Mouse (Mus musculus): ENCODE results near the gene Tet1. TPM values are rescaled to one million over a fixed set of nuclear protein-coding genes. Genes with fewer than 3 reads are reported as not detected.
A peak's percentile ranks its signal among the peaks of the same experiment; 100 is the strongest.
"Not testable (repeated sequence)": the region's sequence is repeated elsewhere in the genome, so short reads cannot be mapped to it uniquely, and the experiment has no call there.

Gene Tet1
- polyA plus RNA-seq (2015; fragmentation: Nextera tagmentation; extraction: Ambion mirVana), result 5.2 and 7.0 TPM in 2 replicates

GRCm38 (mm10) chr10:62908896-62909295, at the start of gene Tet1:
Gene Tet1, minus strand, starts transcription at chr10:62908996.
- not testable (repeated sequence) for H3K4me3 ChIP-seq (ENCODE audit: low read depth, low read length); DNase-seq (ENCODE audit: low spot score); H3K27ac ChIP-seq (ENCODE audit: low read length); H3K36me3 ChIP-seq (ENCODE audit: insufficient read depth, low read length); H3K9ac ChIP-seq (replicated peaks; ENCODE audit: low read depth); ATAC-seq; H3K9me3 ChIP-seq (ENCODE audit: low read length); H3K4me2 ChIP-seq (replicated peaks; ENCODE audit: low read depth, low read length); H3K27me3 ChIP-seq (replicated peaks; ENCODE audit: insufficient read depth, low read length); H3K4me1 ChIP-seq (ENCODE audit: insufficient read depth, low read depth, low read length)
- WGBS, result no CpG with 5 or more reads among the region's 1 CpGs

GRCm38 (mm10) chr10:62948551-62948950, 39.8 kb upstream of the Tet1 start:
- H3K4me1 ChIP-seq (ENCODE audit: insufficient read depth, low read depth, low read length), result no peaks in the 10 kb centered on the region
- TF ChIP-seq CTCF (IDR thresholded peaks at IDR 0.05) (no peak), EP300 (IDR thresholded peaks at IDR 0.05) (no peak)
- H3K36me3 ChIP-seq (ENCODE audit: insufficient read depth, low read length), result no peaks in the 10 kb centered on the region
- H3K4me3 ChIP-seq (ENCODE audit: low read depth, low read length), result no peak overlapping the region
- DNase-seq (ENCODE audit: low spot score), result peak; percentile 49
- no peak overlapping the region for H3K27ac ChIP-seq (ENCODE audit: low read length)
- no peaks in the 10 kb centered on the region for H3K27me3 ChIP-seq (replicated peaks; ENCODE audit: insufficient read depth, low read length)
- H3K9ac ChIP-seq (replicated peaks; ENCODE audit: low read depth), result no peak overlapping the region
- no peak overlapping the region for H3K4me2 ChIP-seq (replicated peaks; ENCODE audit: low read depth, low read length)
- 87% methylated on average over 7 of the region's 7 CpGs for WGBS
- no peaks in the 10 kb centered on the region for H3K9me3 ChIP-seq (ENCODE audit: low read length)
- ATAC-seq, result no peak; the same call in 1 of the 2 replicates

GRCm38 (mm10) chr10:62946738-62947471, 38.1 kb upstream of the Tet1 start, which contains the start of gene Dna2:
Gene Dna2, plus strand, starts transcription at chr10:62947026.
- peak; percentile 52 for TF ChIP-seq CTCF (IDR thresholded peaks at IDR 0.05)
- TF ChIP-seq EP300 (IDR thresholded peaks at IDR 0.05), result no peak
- peak within 1 kb of the TSS; percentile 87 for H3K4me2 ChIP-seq (replicated peaks; ENCODE audit: low read depth, low read length)
- H3K4me1 ChIP-seq (ENCODE audit: insufficient read depth, low read depth, low read length), result no peaks in the 10 kb centered on the region
- no peaks in the 10 kb centered on the region for H3K27me3 ChIP-seq (replicated peaks; ENCODE audit: insufficient read depth, low read length)
- H3K36me3 ChIP-seq (ENCODE audit: insufficient read depth, low read length), result peaks cover 4% of the 10 kb centered on the region; the same call in 1 of the 2 replicates
- under 1% methylated on average over 48 of the region's 68 CpGs for WGBS
- H3K27ac ChIP-seq (ENCODE audit: low read length), result peak within 1 kb of the TSS; percentile 57; the same call in 1 of the 2 replicates
- peak within 1 kb of the TSS; percentile 57 for H3K4me3 ChIP-seq (ENCODE audit: low read depth, low read length)
- H3K9me3 ChIP-seq (ENCODE audit: low read length), result no peaks in the 10 kb centered on the region
- peak within 1 kb of the TSS; percentile 46 for H3K9ac ChIP-seq (replicated peaks; ENCODE audit: low read depth)
- DNase-seq (ENCODE audit: low spot score) (peak; percentile 92), ATAC-seq (peak; percentile 94)

- TF ChIP-seq CTCF (IDR thresholded peaks at IDR 0.05) (no peak), EP300 (IDR thresholded peaks at IDR 0.05) (no peak)
- no peak overlapping the region for H3K4me3 ChIP-seq (ENCODE audit: low read depth, low read length)
- peaks cover 9% of the 10 kb centered on the region; the same call in 1 of the 2 replicates for H3K36me3 ChIP-seq (ENCODE audit: insufficient read depth, low read length)
- DNase-seq (ENCODE audit: low spot score) (no peak), ATAC-seq (no peak)
- no peaks in the 10 kb centered on the region for H3K4me1 ChIP-seq (ENCODE audit: insufficient read depth, low read depth, low read length)
- H3K9ac ChIP-seq (replicated peaks; ENCODE audit: low read depth), result no peak overlapping the region
- no peak overlapping the region for H3K27ac ChIP-seq (ENCODE audit: low read length)
- no peak overlapping the region for H3K4me2 ChIP-seq (replicated peaks; ENCODE audit: low read depth, low read length)
- H3K27me3 ChIP-seq (replicated peaks; ENCODE audit: insufficient read depth, low read length), result no peaks in the 10 kb centered on the region
- WGBS, result 77% methylated on average over 10 of the region's 10 CpGs
- H3K9me3 ChIP-seq (ENCODE audit: low read length), result no peaks in the 10 kb centered on the region
Measured at GRCm38 (mm10) chr10:62944975-62945580, 36.3 kb upstream of the Tet1 start.

- 92% methylated on average over 1 of the region's 1 CpGs for WGBS
- DNase-seq (ENCODE audit: low spot score), result no peak
- TF ChIP-seq CTCF (IDR thresholded peaks at IDR 0.05) (no peak), EP300 (IDR thresholded peaks at IDR 0.05) (no peak)
- Histone ChIP-seq H3K9ac (replicated peaks; ENCODE audit: low read depth) (no peak overlapping the region), H3K4me2 (replicated peaks; ENCODE audit: low read depth, low read length) (no peak overlapping the region), H3K4me3 (ENCODE audit: low read depth, low read length) (no peak overlapping the region), H3K9me3 (ENCODE audit: low read length) (no peaks in the 10 kb centered on the region), H3K4me1 (ENCODE audit: insufficient read depth, low read depth, low read length) (no peaks in the 10 kb centered on the region), H3K36me3 (ENCODE audit: insufficient read depth, low read length) (peaks cover 19% of the 10 kb centered on the region; the same call in 1 of the 2 replicates), H3K27me3 (replicated peaks; ENCODE audit: insufficient read depth, low read length) (no peaks in the 10 kb centered on the region), H3K27ac (ENCODE audit: low read length) (no peak overlapping the region)
- ATAC-seq, result no peak
Measured at GRCm38 (mm10) chr10:62932381-62932780, 23.6 kb upstream of the Tet1 start.

- DNase-seq (ENCODE audit: low spot score) (peak; percentile 65), ATAC-seq (no peak)
- Histone ChIP-seq H3K9me3 (ENCODE audit: low read length) (no peaks in the 10 kb centered on the region), H3K4me2 (replicated peaks; ENCODE audit: low read depth, low read length) (no peak overlapping the region), H3K27ac (ENCODE audit: low read length) (no peak overlapping the region), H3K9ac (replicated peaks; ENCODE audit: low read depth) (no peak overlapping the region), H3K4me1 (ENCODE audit: insufficient read depth, low read depth, low read length) (0 out of 2 replicates have a peak, but pooled peaks cover 3% of the 10 kb centered on the region), H3K36me3 (ENCODE audit: insufficient read depth, low read length) (peaks cover 5% of the 10 kb centered on the region; the same call in 1 of the 2 replicates), H3K27me3 (replicated peaks; ENCODE audit: insufficient read depth, low read length) (no peaks in the 10 kb centered on the region), H3K4me3 (ENCODE audit: low read depth, low read length) (no peak overlapping the region)
- WGBS, result 70% methylated on average over 4 of the region's 4 CpGs
- TF ChIP-seq CTCF (IDR thresholded peaks at IDR 0.05) (no peak), EP300 (IDR thresholded peaks at IDR 0.05) (no peak)
Measured at GRCm38 (mm10) chr10:62924096-62924635, 15.4 kb upstream of the Tet1 start.
